Mouse (Mus musculus) heart, postnatal 0 days (tissue): ENCODE results near the gene Ltv1.

Source experiments
- CTCF ChIP-seq: IDR thresholded peaks from 2 replicates; pipeline ENCODE4 v1.5.1; 2016; ENCODE audit warnings: antibody characterized with exemption, control low read depth, low read depth
- EP300 ChIP-seq: IDR thresholded peaks from 2 replicates; pipeline ENCODE4 v1.6.1; 2016; ENCODE audit warnings: antibody characterized with exemption, low read depth

DNA sequence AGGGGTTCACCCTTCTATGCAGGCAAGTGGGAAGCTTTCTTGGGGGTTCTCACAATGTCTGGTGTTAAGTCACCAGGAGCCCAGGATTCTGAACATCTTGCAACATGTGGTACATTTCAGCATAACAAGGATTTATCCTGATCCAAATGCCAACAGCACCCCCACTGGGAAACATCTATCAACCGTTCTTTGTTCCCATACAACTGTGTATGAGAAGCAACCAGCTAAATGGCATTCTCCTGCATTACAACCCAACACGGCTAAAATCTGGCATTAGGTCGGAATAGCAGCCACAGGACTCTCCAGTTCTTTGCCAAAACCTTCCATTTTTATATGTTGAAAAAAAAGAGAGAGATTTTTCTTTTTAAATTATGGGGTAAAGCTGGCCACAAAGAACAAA, 16.5 kb upstream of the Ltv1 start:
- TF ChIP-seq EP300 (no peak), CTCF (no peak)
